In the genomic region with DNA sequence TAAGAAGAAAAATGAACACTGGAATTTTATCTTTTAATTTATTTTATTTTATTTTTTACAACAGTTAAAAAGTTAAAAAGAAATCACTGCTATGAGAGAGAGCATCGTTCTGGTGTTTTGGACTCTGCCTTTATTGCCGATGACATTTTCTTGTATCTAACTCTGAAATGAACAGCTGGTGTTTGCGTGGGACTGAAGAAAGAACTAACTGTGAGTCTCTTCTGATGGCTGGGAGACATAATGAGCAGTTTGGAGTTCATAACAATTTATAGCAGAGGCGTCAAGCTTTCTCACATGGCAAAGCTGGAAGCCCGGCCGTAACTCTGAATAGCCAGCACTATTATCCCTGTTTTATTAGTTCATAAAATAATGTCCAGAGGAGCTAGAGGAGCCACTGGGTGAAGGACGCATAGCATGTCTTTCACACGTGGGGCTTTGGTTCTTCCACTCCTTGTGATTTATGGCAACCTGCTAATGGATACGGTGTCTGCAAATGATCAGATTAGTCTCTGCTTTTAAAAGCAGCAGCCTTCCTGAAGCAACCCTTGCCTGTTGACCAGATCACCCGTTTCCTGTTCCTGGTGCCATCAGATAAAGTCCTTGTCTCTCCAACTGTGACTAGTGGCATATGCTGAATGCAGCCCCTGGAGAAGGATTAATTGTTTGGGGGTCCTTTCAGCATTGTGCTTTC, we compare ENCODE assay signal across 15 mouse cellular contexts. TPM values are rescaled to one million over a fixed set of nuclear protein-coding genes. Genes with fewer than 3 reads are reported as not detected.
DNase-seq lines count a peak whose midpoint lies in the region; ATAC-seq and TF ChIP-seq lines count a peak whose summit lies in the region.
"Had no signal": no experiment of that assay in that cellular context is flagged by ENCODE, and none has a peak within 500 bp of the region (broad histone marks: within the 10 kb centered on the region; RNA-seq: fewer than 3 reads in every experiment).

No protein-coding gene starts in this region.

- DNase-seq in forebrain, embryonic 14.5 days (ENCODE audit: low spot score) = peak; percentile 48
- no peak for DNase-seq in forebrain, embryonic 10.5 days (ENCODE audit: extremely low spot score, low spot score)
- DNase-seq in left cerebral cortex, adult 2 months (ENCODE audit: extremely low spot score in 1 of 2, low spot score in 2 of 2) = no peak
- no peak for DNase-seq in left cerebral cortex, adult 11 months (ENCODE audit: low spot score)
- peak; percentile 65 for DNase-seq in brain, embryonic 14.5 days (ENCODE audit: low read depth)
- DNase-seq: cerebellum, adult 18-20 months; heart, postnatal 4 days; kidney, postnatal 25 days; thymus, adult 2 months had no signal

- no peak overlapping the region; the same call in 1 of the 2 replicates for H3K27ac ChIP-seq in forebrain, embryonic 14.5 days (ENCODE audit: low read depth, low read length)
- no peak overlapping the region for H3K27ac ChIP-seq in forebrain, embryonic 10.5 days
- H3K27ac ChIP-seq in left cerebral cortex, adult 2 months = peak overlapping the region; percentile 44
- 0 out of 2 replicates have a peak overlapping the region, but pooled peaks have one; percentile 53 for H3K27ac ChIP-seq in limb, embryonic 12.5 days
- H3K27ac ChIP-seq: heart, embryonic 10.5 days; lung, embryonic 15.5 days; midbrain, embryonic 10.5 days had no signal

- no peaks in the 10 kb centered on the region for H3K36me3 ChIP-seq in forebrain, embryonic 14.5 days (ENCODE audit: control insufficient read depth, insufficient read depth, low read length)
- H3K36me3 ChIP-seq in forebrain, embryonic 10.5 days (replicated peaks) = no peaks in the 10 kb centered on the region
- no peaks in the 10 kb centered on the region for H3K36me3 ChIP-seq in limb, embryonic 12.5 days
- H3K36me3 ChIP-seq: heart, embryonic 10.5 days; lung, embryonic 15.5 days; midbrain, embryonic 10.5 days had no signal

- no peak for TF ChIP-seq POLR2A in brain, embryonic 14.5 days (IDR thresholded peaks at IDR 0.05; ENCODE audit: borderline replicate concordance, extremely low read depth, insufficient read depth, insufficient read length, poor library complexity, severe bottlenecking)

- 64% methylated on average over 10 of the region's 10 CpGs for WGBS in forebrain, embryonic 14.5 days
- 86% methylated on average over 10 of the region's 10 CpGs for WGBS in forebrain, embryonic 10.5 days
- WGBS in limb, embryonic 12.5 days = 26% methylated on average over 10 of the region's 10 CpGs

- no peaks in the 10 kb centered on the region for H3K9me3 ChIP-seq in forebrain, embryonic 14.5 days (replicated peaks; ENCODE audit: control insufficient read depth, low read length)
- H3K9me3 ChIP-seq in forebrain, embryonic 10.5 days = no peaks in the 10 kb centered on the region
- no peaks in the 10 kb centered on the region for H3K9me3 ChIP-seq in limb, embryonic 12.5 days
- H3K9me3 ChIP-seq: heart, embryonic 10.5 days; lung, embryonic 15.5 days; midbrain, embryonic 10.5 days had no signal

- no peak overlapping the region for H3K4me2 ChIP-seq in forebrain, embryonic 14.5 days (ENCODE audit: low read length)
- no peak overlapping the region for H3K4me2 ChIP-seq in limb, embryonic 12.5 days
- H3K4me2 ChIP-seq: lung, embryonic 15.5 days had no signal

- no peak for TF ChIP-seq CTCF in left cerebral cortex, adult 2 months (IDR thresholded peaks at IDR 0.05)
- no peak for TF ChIP-seq CTCF in brain, embryonic 14.5 days (IDR thresholded peaks at IDR 0.05; ENCODE audit: borderline replicate concordance, extremely low read depth, insufficient read depth, insufficient read length)

- intact Hi-C loops in left cerebral cortex, adult 2 months (cut with DNase I) = loop anchor here (5.0 kb wide), 1 partner anchor 44 kb away; no protein-coding TSS in a partner anchor

- H3K4me1 ChIP-seq in forebrain, embryonic 14.5 days (ENCODE audit: control insufficient read depth, insufficient read depth, low read length) = peaks cover 12% of the 10 kb centered on the region
- H3K4me1 ChIP-seq in forebrain, embryonic 10.5 days = peaks cover 7% of the 10 kb centered on the region; the same call in 1 of the 2 replicates
- peaks cover 17% of the 10 kb centered on the region for H3K4me1 ChIP-seq in limb, embryonic 12.5 days (replicated peaks)
- H3K4me1 ChIP-seq: lung, embryonic 15.5 days had no signal

- no peaks in the 10 kb centered on the region for H3K27me3 ChIP-seq in forebrain, embryonic 14.5 days (replicated peaks; ENCODE audit: control insufficient read depth, insufficient read depth, low read length)
- H3K27me3 ChIP-seq in forebrain, embryonic 10.5 days (ENCODE audit: poor library complexity, severe bottlenecking) = no peaks in the 10 kb centered on the region
- H3K27me3 ChIP-seq in limb, embryonic 12.5 days = peaks cover 4% of the 10 kb centered on the region; the same call in 1 of the 2 replicates
- H3K27me3 ChIP-seq: lung, embryonic 15.5 days had no signal

- no peak overlapping the region for H3K4me3 ChIP-seq in forebrain, embryonic 14.5 days (ENCODE audit: low read depth, low read length)
- no peak overlapping the region for H3K4me3 ChIP-seq in forebrain, embryonic 10.5 days
- no peak overlapping the region for H3K4me3 ChIP-seq in left cerebral cortex, adult 2 months
- H3K4me3 ChIP-seq in limb, embryonic 12.5 days (replicated peaks) = no peak overlapping the region
- H3K4me3 ChIP-seq: heart, embryonic 10.5 days; lung, embryonic 15.5 days; midbrain, embryonic 10.5 days had no signal

- ATAC-seq in forebrain, embryonic 14.5 days = peak; percentile 27; the same call in 1 of the 2 replicates
- no peak for ATAC-seq in limb, embryonic 12.5 days (ENCODE audit: insufficient number of reproducible peaks, insufficient read depth, low FRiP score, low TSS enrichment, low read depth)
- no peak for ATAC-seq in megakaryocyte, adult 5-6 weeks (ENCODE audit: poor library complexity, severe bottlenecking)

- H3K9ac ChIP-seq in forebrain, embryonic 14.5 days (ENCODE audit: low read length) = no peak overlapping the region
- no peak overlapping the region for H3K9ac ChIP-seq in limb, embryonic 12.5 days (replicated peaks)
- H3K9ac ChIP-seq: lung, embryonic 15.5 days had no signal

RNA-seq across cellular contexts. Expression of gene Slc26a4, which starts 26.4 kb away (rescaled TPM):
- polyA plus RNA-seq in forebrain, embryonic 14.5 days (2014; fragmentation: Nextera tagmentation; extraction: Ambion mirVana) = 0.09 TPM in 1 of 2 replicates, not detected in the other
- polyA plus RNA-seq in forebrain, embryonic 10.5 days (2016; fragmentation: Nextera tagmentation; extraction: Ambion mirVana) = not detected in 2 replicates
- 1 to 10 TPM; 2.7 to 3.2 TPM for total RNA-seq in left cerebral cortex, adult 2 months (2021)
- 0.05 and 0.08 TPM in 2 replicates for polyA plus RNA-seq in brain, embryonic 14.5 days (2012; rRNA removed)
- 0.06 and 0.09 TPM in 2 replicates for polyA plus RNA-seq in limb, embryonic 12.5 days (2016; fragmentation: Nextera tagmentation; extraction: Ambion mirVana)
- total RNA-seq in megakaryocyte, adult 5-6 weeks (2015) = not detected in 2 replicates
- not detected in 2 replicates for total RNA-seq in megakaryocyte, adult 5-6 weeks (2017)
- total RNA-seq: gastrocnemius, adult 8-10 months had no signal
- polyA plus RNA-seq: lung, embryonic 15.5 days; midbrain, embryonic 10.5 days had no signal

RNA-seq across cellular contexts. Expression of gene Cbll1, which starts 33.9 kb away (rescaled TPM):
- polyA plus RNA-seq in forebrain, embryonic 14.5 days (2014; fragmentation: Nextera tagmentation; extraction: Ambion mirVana) = 20.3 and 21.3 TPM in 2 replicates
- 16.7 and 19.2 TPM in 2 replicates for polyA plus RNA-seq in forebrain, embryonic 10.5 days (2016; fragmentation: Nextera tagmentation; extraction: Ambion mirVana)
- 10 to 100 TPM; 22.2 to 24.1 TPM for total RNA-seq in left cerebral cortex, adult 2 months (2021)
- 12.7 and 19.6 TPM in 2 replicates for polyA plus RNA-seq in brain, embryonic 14.5 days (2012; rRNA removed)
- 12.1 and 12.5 TPM in 2 replicates for polyA plus RNA-seq in limb, embryonic 12.5 days (2016; fragmentation: Nextera tagmentation; extraction: Ambion mirVana)
- 33.2 and 48.0 TPM in 2 replicates for total RNA-seq in megakaryocyte, adult 5-6 weeks (2015)
- total RNA-seq in megakaryocyte, adult 5-6 weeks (2017) = 4.9 and 6.3 TPM in 2 replicates

Comparison
In these comparisons a context has a peak if more than half of its experiments do, and no peak if none do; other contexts are left out.
1. DNase-seq: peak in forebrain, embryonic 14.5 days (single experiment) and brain, embryonic 14.5 days (single experiment); none in forebrain, embryonic 10.5 days (single experiment), left cerebral cortex, adult 2 months (0 of 2) and left cerebral cortex, adult 11 months (single experiment).
2. H3K27ac ChIP-seq: peak in left cerebral cortex, adult 2 months (single experiment) and limb, embryonic 12.5 days (single experiment); none in forebrain, embryonic 14.5 days (single experiment) and forebrain, embryonic 10.5 days (single experiment).